Mouse (Mus musculus) urinary bladder, postnatal 4 days (tissue): Measurements from ENCODE around the gene Snx11.
"Not testable (repeated sequence)": the region's sequence is repeated elsewhere in the genome, so short reads cannot be mapped to it uniquely, and the experiment has no call there.

Experiments
- DNase-seq, 2 experiments: peaks; one replicate each; pipeline ENCODE4 v3.0.0; 2021 to 2022; ENCODE audit warnings: low spot score in 2 of 2

Snx11 gene

DNA sequence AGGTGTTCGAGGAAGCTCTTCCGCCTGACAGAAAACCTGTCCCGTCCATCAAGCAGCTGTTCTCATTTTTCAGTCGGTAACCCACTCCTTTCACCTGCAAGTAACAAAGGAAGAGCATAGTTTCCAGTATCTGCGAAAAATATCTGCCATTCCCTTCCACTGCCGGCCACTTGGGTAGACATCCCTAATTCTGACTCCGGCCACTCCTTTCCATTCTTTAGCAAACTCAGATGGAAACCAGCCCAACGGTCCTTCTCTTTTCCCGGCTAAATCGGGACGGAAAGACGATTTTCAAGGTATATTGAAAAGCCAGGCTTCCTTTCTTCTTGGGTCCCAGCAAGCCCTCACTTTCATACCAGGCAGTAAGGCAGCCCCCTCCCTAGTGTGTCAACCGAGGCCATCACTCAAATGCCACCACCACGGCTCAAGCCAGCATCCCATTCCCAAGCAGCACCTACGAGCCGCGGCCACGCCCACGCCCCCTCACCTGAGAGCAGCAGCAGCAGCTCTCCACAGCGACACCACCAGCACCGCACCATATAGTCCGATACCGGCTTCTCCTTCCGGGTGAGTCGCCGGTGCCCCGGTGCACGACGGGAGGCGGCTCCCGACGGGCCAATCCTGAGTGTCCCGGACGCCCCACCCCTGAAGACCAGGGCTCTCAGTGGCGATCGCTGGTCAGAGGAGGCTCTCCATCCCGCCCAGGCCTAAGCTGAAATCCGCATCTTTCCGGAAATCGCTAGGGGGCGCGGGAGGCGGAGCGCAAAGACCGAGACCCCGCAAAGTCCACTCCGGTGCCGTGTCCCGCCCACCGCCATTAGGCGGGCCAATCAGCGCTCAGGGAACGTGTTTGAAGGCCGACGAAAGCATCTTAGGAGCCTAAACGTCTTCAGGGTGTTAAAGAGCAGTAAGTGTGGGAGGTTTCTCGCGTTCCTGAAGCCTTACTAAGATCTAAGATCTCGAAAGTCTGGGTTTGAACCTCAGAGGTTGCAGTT lies at the start of gene Snx11:
Snx11 (minus strand) TSS at position 592 of the 995 bp plus-strand sequence.
- DNase-seq, result peak; percentile 99

GRCm38 (mm10) chr11:96826481-96826880 lies 49.1 kb upstream of the Snx11 start:
- no peak for DNase-seq

GRCm38 (mm10) chr11:96824783-96825495 lies 47.6 kb upstream of the Snx11 start:
- peak; percentile 75 to 76 for DNase-seq

- peak; percentile 76 to 78 for DNase-seq
Measured at GRCm38 (mm10) chr11:96823880-96824782, 46.8 kb upstream of the Snx11 start.

DNA sequence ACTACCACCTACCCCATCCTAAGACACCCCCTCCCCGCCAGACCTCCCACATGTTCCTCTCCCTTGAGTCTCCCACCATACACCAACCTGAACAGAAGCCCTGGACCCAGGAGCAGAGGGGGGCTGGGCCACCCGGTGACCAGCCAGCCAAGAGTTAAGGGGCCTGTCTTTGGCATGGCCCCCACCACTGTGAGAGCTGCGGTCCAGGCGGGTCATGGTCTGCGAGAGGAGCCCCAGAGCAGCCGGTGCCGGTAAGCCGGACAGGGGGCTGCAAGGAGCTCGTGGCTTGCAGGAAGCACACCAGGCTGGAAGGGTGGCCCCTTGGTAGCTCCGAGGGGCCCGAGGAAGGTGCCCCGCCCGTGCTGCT lies 46.1 kb upstream of the Snx11 start:
- no peak for DNase-seq

DNA sequence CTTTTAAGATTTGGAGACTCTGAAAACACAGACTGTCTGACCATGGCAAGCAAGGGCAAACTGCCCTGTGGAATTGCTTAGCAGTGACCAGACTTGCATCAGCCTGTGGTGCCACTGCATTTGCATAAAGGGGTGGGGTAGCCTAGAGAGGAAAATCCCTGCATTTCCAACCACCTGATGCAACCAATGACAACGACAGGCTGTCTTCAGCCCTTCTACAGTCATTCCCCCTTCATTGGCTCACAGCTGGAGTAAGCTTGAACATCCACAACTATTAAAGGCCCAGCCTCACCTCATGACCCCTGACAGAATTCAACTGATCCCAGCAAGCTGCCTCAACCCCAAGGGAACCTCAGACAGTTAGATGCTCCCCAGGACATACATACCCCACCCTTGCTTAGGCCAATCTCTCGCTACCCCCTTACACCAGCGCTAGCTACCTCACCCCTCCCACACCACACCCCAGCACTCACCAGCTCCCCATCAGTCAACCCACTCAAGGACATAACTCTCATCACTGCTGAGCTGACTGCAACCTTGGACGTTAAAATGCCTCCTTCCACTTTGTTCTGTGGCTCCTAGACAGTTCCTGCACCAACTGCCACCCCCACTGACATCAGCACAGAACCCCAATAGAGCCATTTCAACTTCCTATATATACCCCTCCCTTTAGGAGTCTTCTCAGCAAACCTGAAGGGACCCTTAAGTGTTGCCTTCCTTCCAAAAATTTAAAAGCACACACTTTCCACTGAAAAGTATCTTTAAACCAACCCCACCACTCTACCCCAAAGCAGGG lies 45.5 kb upstream of the Snx11 start:
- no peak for DNase-seq

- no peak for DNase-seq
Measured at GRCm38 (mm10) chr11:96821956-96822355, 44.6 kb upstream of the Snx11 start.

- no peak for DNase-seq
Measured at GRCm38 (mm10) chr11:96818128-96818710, 40.9 kb upstream of the Snx11 start.

DNA sequence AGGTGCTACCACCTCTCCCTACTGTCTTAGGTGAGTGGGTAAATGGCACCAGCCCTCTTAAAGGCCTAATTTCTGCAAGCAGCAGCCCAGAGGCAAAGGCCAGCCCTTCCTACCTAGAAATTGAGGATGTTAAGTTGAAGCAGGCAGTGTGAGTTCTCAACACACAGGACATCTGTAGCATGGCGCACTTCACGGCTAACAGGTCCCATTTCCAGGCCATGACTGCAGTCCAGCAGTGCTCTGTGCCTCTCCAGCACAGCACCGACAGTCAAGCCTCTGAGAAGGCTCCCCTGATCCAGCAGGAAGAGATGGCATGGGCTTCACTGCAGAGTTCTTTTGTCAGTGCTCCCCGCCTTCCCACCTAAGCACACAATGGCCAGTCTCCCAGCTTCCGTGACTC lies 39.6 kb upstream of the Snx11 start:
- no peak for DNase-seq

- no peak for DNase-seq
Measured at GRCm38 (mm10) chr11:96816494-96816893, 39.1 kb upstream of the Snx11 start.

GRCm38 (mm10) chr11:96815895-96816294 lies 38.5 kb upstream of the Snx11 start:
- no peak for DNase-seq

DNA sequence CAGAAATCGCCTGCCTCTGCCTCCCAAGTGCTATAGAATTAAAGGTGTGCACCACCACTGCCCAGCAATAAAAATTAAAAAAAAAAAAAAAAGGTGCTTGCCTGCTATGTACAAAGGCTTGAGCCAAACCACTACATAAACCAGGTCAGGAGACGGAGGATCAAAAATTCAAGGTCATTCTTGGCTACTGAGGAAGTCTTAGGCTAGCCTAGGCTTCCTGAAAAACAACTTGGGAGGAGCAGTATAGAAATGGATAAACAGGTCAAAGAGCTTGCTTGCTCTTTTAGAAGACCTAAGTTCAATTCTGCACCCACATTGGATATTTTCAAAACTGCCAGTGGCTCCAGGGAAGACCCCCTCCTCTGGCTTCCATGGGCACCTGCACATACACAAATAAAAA lies 37.1 kb upstream of the Snx11 start:
- DNase-seq, result no peak

DNA sequence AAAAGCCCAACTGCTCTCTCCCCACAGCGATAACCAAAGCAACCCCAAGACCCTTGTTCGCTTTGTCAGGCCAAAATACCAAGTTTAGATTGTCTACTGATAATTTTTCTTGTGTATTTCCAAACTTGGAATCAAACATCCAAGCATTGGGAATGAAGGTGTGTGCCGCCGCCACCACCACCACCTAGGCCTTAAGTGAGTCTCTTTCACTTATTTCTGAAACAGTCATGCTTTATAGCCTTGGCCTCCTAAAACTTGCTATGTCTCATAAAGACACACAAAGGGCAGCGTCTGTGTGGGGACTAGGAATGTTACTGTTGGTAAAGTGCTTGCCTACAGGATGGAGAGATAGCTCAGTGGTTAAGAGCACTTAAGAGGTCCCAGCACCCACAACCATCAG lies 36.6 kb upstream of the Snx11 start:
- DNase-seq, result no peak

DNA sequence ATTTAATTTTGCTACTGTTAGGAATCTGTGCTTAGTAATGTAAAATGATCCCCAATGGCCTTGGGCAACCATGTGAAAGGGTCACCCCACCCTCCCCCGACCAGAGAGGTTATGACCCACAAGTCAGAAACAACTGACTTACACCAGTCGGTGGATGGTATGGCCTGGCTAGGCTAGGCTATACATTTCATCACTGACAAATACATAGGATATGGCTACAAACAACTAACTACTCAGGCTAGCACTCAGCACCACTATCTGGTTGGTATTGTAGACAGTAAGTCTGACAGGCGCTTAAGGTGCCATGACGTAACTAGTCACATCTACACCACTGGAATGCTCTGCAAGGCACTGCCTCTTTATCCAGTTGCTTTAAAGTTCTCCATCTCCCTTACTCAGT lies 36.1 kb upstream of the Snx11 start:
- DNase-seq, result no peak

- not testable (repeated sequence) for DNase-seq
Measured at GRCm38 (mm10) chr11:96811188-96811587, 33.8 kb upstream of the Snx11 start.

GRCm38 (mm10) chr11:96809562-96810235 lies 32.3 kb upstream of the Snx11 start:
- no peak for DNase-seq

GRCm38 (mm10) chr11:96808066-96808465 lies 30.7 kb upstream of the Snx11 start:
- no peak for DNase-seq

DNA sequence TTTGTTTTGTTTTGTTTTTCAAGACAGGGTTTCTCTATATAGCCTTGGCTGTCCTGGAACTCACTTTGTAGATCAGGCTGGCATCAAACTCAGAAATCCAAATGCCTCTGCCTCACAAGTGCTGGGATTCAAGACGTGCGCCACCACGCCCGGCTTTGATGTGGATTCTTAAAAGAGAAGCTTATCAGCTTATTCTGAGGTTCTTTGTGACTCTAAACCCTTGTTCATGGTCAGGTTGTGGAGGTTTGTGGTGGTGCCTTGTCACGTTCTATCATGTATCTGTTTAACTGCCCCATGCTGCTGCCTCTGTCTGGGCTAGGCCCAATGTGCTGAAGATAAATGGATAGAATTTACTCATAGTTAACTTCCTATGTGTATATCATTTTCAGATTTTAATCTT lies 28.2 kb upstream of the Snx11 start:
- DNase-seq, result no peak

GRCm38 (mm10) chr11:96799511-96799910 lies 22.2 kb upstream of the Snx11 start:
- DNase-seq, result no peak

DNA sequence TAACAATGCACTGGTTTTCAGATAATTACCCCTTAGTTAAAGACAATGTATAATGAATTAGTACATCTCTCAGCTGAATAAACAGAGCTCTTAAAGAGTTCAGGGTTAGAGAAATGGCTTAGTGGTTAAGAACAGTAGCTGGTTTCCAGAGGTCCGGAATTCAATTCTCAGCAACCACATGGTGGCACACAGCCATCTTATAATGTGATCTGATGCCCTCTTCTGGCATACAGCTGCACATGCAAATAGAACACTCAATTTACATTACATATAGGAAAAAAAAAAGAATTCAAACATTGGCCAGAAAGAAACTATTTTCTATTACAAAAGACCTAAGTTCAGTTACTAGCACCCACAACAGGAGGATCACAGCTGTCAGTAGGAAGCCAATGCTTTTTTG lies 19.2 kb upstream of the Snx11 start:
- no peak for DNase-seq
